Mouse (Mus musculus): ENCODE results near the gene Hif3a.

DNA sequence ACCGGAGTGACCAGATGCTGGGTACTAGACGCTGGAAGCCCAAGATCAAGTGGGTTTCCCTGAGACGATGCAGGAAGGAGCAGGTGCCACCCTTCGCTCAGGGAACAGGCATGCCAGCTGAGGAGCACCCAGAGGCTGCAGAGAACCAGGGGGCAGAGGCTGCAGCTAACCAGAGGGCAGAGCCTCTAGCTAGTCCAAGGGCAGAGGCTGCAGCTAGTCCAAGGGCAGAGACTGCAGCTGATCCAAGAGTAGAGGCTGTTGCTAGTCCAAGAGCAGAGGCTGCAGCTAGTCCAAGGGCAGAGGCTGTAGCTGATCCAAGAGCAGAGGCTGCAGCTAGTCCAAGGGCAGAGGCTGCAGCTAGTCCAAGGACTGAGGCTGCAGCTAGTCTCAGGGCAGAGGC lies 66.9 kb downstream of the Hif3a start:
- TF ChIP-seq CTCF (IDR thresholded peaks at IDR 0.05; ENCODE audit: control insufficient read depth, insufficient read depth, insufficient replicate concordance, low read depth, low read length) (no peak), POLR2A (IDR thresholded peaks at IDR 0.05; ENCODE audit: control insufficient read depth, low read depth, low read length) (no peak)

All from testis, adult 2 months (tissue).